Mouse (Mus musculus): ENCODE results near the gene St8sia6.

GRCm38 (mm10) chr2:13738704-13739103, 55.2 kb downstream of the St8sia6 start:
- TF ChIP-seq CTCF (conservative IDR thresholded peaks at IDR 0.05; ENCODE audit: low read length) (no peak), NANOG (IDR thresholded peaks at IDR 0.05; ENCODE audit: borderline replicate concordance, low read length) (no peak)

Data from E14TG2a.4 (cell line).